Mouse (Mus musculus) limb, embryonic 10.5 days (tissue): Measurements from ENCODE around the gene Il10ra. TPM values are rescaled to one million over a fixed set of nuclear protein-coding genes. Genes with fewer than 3 reads are reported as not detected.

Source experiments
- DNase-seq: peaks from one replicate; pipeline ENCODE4 v3.0.0-alpha.2; 2017; ENCODE audit warnings: low spot score
- H3K27ac ChIP-seq: fragments of 300-500 bp; sonication (generic); 2 replicates; pipeline ENCODE4 v1.5.1; 2016; ENCODE audit warnings: mild to moderate bottlenecking
- H3K27me3 ChIP-seq: fragments of 300-500 bp; sonication (generic); 2 replicates; pipeline ENCODE4 v1.6.1; 2016; ENCODE audit warnings: low read depth, mild to moderate bottlenecking; ENCODE audit not compliant: poor library complexity, severe bottlenecking
- H3K36me3 ChIP-seq: fragments of 300-500 bp; sonication (generic); 2 replicates; pipeline ENCODE4 v1.6.1; 2016; ENCODE audit warnings: mild to moderate bottlenecking, moderate library complexity
- H3K4me1 ChIP-seq: fragments of 300-500 bp; sonication (generic); 2 replicates; pipeline ENCODE4 v1.6.1; 2016
- H3K4me3 ChIP-seq: fragments of 300-500 bp; sonication (generic); 2 replicates; pipeline ENCODE4 v1.5.1; 2016; ENCODE audit warnings: mild to moderate bottlenecking, moderate library complexity
- H3K9me3 ChIP-seq: fragments of 300-500 bp; sonication (generic); replicated peaks from 2 replicates; pipeline ENCODE4 v1.6.1; 2016; ENCODE audit warnings: mild to moderate bottlenecking
- WGBS: fragments of 180-500 bp; shearing (Covaris S2); methylation state at CpG from one replicate; pipeline ENCODE4 v1.1.7; 2016; 5-methylcytosine and 5-hydroxymethylcytosine counted together
- microRNA-seq: library from miRNA; unstranded; fragments of <30 nt; microRNA quantifications from one replicate; pipeline ENCODE4, GENCODE M21; 2017
- polyA plus RNA-seq: library from polyadenylated mRNA; unstranded; fragments of >200 nt; fragmentation: Nextera tagmentation; extraction: Ambion mirVana; gene quantifications from 2 replicates; pipeline ENCODE4 v1.2.1, GENCODE M21; 2016

Il10ra gene
- polyA plus RNA-seq, 1 experiment from 2014 or later, result 0.26 TPM

- no peaks in the 10 kb centered on the region for H3K36me3 ChIP-seq
- H3K4me1 ChIP-seq, result no peaks in the 10 kb centered on the region
- no peaks in the 10 kb centered on the region for H3K9me3 ChIP-seq
- DNase-seq, result no peak
- H3K27ac ChIP-seq, result no peak overlapping the region
- 83% methylated on average over 6 of the region's 6 CpGs for WGBS
- no peak overlapping the region for H3K4me3 ChIP-seq
- no peaks in the 10 kb centered on the region for H3K27me3 ChIP-seq
Measured at GRCm38 (mm10) chr9:45212001-45212400, 56.9 kb downstream of the Il10ra start.

- H3K27ac ChIP-seq, result no peak overlapping the region
- no peak overlapping the region for H3K4me3 ChIP-seq
- H3K27me3 ChIP-seq, result no peaks in the 10 kb centered on the region
- H3K36me3 ChIP-seq, result no peaks in the 10 kb centered on the region
- no peaks in the 10 kb centered on the region for H3K9me3 ChIP-seq
- H3K4me1 ChIP-seq, result peaks cover 10% of the 10 kb centered on the region
- WGBS, result 72% methylated on average over 7 of the region's 7 CpGs
- no peak for DNase-seq
Measured at GRCm38 (mm10) chr9:45207015-45207743, 61.8 kb downstream of the Il10ra start.

DNA sequence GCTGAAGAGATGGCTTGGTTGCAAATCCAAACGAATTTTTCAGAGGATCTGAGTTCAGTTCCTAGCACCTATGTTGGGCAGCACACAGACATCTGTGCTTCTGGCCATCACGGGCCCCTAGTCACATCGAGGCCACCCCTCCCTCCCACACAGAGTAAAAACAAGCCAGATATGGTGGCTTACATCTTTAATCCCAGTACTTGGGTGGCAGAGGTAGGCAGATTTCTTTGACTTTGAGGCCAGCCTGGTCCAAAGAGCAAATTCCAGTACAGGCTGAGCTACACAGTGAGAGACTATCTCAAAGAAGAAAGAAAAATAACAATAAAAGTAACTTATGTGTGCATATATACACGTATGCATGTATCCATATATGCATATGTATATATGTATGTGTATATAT, 62.8 kb downstream of the Il10ra start:
- Histone ChIP-seq H3K36me3 (no peaks in the 10 kb centered on the region), H3K9me3 (no peaks in the 10 kb centered on the region), H3K27me3 (no peaks in the 10 kb centered on the region), H3K4me1 (peaks cover 10% of the 10 kb centered on the region), H3K27ac (no peak overlapping the region), H3K4me3 (no peak overlapping the region)
- no peak for DNase-seq
- 74% methylated on average over 4 of the region's 4 CpGs for WGBS

GRCm38 (mm10) chr9:45205143-45205542, 63.8 kb downstream of the Il10ra start:
- DNase-seq, result no peak
- Histone ChIP-seq H3K27me3 (no peaks in the 10 kb centered on the region), H3K4me3 (no peak overlapping the region), H3K27ac (0 out of 2 replicates have a peak overlapping the region, but pooled peaks have one; percentile 14), H3K36me3 (no peaks in the 10 kb centered on the region), H3K9me3 (no peaks in the 10 kb centered on the region), H3K4me1 (peaks cover 10% of the 10 kb centered on the region)
- 86% methylated on average over 5 of the region's 5 CpGs for WGBS

Small RNA genes lying within 50 kb of the gene (microRNA-seq; reads per million reads assigned to microRNA genes)
- gene Mir7086, result not detected

Other genes with a start within 250 kb of the Il10ra start
- gene Mpzl2, start 229.3 kb downstream of the Il10ra start, polyA plus RNA-seq, result 12.7 and 13.6 TPM in 2 replicates
- 4.2 and 4.6 TPM in 2 replicates for gene Mpzl3, start 214.0 kb downstream of the Il10ra start, polyA plus RNA-seq
- gene Jaml, start 190.0 kb downstream of the Il10ra start, polyA plus RNA-seq, result 6.3 and 12.2 TPM in 2 replicates
- gene Scn2b, start 151.4 kb downstream of the Il10ra start, polyA plus RNA-seq, result 12.0 and 14.1 TPM in 2 replicates
- gene Scn4b, start 130.8 kb downstream of the Il10ra start, polyA plus RNA-seq, result 2.0 and 4.1 TPM in 2 replicates
- gene BC049352, start 87.1 kb downstream of the Il10ra start, polyA plus RNA-seq, result not detected in 2 replicates
- gene Tmprss4, start 65.1 kb downstream of the Il10ra start, polyA plus RNA-seq, result 0.26 and 0.43 TPM in 2 replicates
- gene Tmprss13, start 50.0 kb upstream of the Il10ra start, polyA plus RNA-seq, result 0.51 and 0.95 TPM in 2 replicates
- gene Fxyd6, start 101.0 kb upstream of the Il10ra start, polyA plus RNA-seq, result 97.6 and 110 TPM in 2 replicates
- 0.69 and 0.84 TPM in 2 replicates for gene Fxyd2, start 130.5 kb upstream of the Il10ra start, polyA plus RNA-seq
- 0.15 and 0.30 TPM in 2 replicates for gene Dscaml1, start 157.5 kb upstream of the Il10ra start, polyA plus RNA-seq